Mouse (Mus musculus): ENCODE measurements at regions not wholly inside any gene's neighbourhood (a gene's known extent, or its start where the extent isn't known, plus 50 kb on each side); places are given as distances from the start of the nearest gene placed in this dataset.

- TF ChIP-seq POLR2A (IDR thresholded peaks at IDR 0.05; ENCODE audit: extremely low read depth, insufficient read depth, low read length), result no peak
- TF ChIP-seq CTCF (IDR thresholded peaks at IDR 0.05; ENCODE audit: low read depth, low read length), result no peak
Measured at GRCm38 (mm10) chr3:143155556-143155955, 273.8 kb upstream of the Pkn2 start.

Measured in liver, adult 2 months (tissue).